Mouse (Mus musculus) neutrophil, adult 65 days (primary cell): Measurements from ENCODE around the gene Xlr4c. TPM values are rescaled to one million over a fixed set of nuclear protein-coding genes. Genes with fewer than 3 reads are reported as not detected.

Source experiments
- total RNA-seq: library from RNA; stranded (reverse); gene quantifications from 2 replicates; pipeline ENCODE4 v1.2.4, GENCODE M21; 2023

The Xlr4c gene
- 0.84 TPM in 1 of 2 replicates, not detected in the other for total RNA-seq

GRCm38 (mm10) chrX:73242821-73243325, at the start of gene Xlr4c:
Gene Xlr4c (minus strand): TSS chrX:73243130.

GRCm38 (mm10) chrX:73265270-73265669, 22.3 kb upstream of the Xlr4c start, which contains the start of gene Xlr3c:
Gene Xlr3c (minus strand): TSS chrX:73265390.

DNA sequence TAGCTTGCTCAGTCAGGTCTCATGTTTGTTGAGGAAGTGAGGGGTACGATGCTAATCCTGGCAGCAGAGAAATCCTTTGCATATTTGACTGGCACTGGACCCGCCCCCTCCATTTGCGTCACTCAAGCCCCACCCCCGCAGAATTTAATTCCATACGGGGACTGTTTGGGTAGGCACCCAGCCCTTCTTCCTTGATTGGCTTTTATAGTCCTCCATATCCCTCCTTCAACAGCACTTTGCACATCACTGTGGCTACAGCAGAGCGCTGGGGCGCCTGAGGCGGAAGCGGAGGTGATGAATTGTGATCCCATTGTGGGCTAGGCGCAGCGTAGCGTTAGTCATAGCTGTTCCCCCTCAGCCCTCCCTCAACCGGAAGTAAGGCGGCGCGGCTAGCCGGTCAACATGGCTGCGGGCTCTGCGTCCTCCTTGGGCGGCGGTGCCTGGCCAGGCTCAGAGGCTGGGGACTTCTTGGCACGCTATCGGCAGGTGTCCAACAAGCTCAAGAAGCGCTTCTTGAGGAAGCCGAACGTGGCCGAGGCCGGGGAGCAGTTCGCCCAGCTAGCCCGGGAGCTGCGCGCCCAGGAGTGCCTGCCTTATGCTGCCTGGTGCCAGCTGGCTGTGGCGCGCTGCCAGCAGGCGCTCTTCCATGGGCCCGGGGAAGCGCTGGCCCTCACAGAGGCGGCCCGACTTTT, 14.9 kb downstream of the Xlr4c start, which contains the start of gene F8a:
TSS of gene F8a (plus strand) at position 378 of the 692 bp plus-strand sequence.

GRCm38 (mm10) chrX:73213819-73214564, 28.9 kb downstream of the Xlr4c start, which contains the start of gene Xlr4b:
Gene Xlr4b (plus strand): TSS chrX:73214333.

GRCm38 (mm10) chrX:73191934-73192333, 51.0 kb downstream of the Xlr4c start, which contains the start of gene Xlr3b:
Gene Xlr3b (plus strand): TSS chrX:73192207.

Other genes starting within 250 kb of the Xlr4c start
- 1.6 and 1.9 TPM in 2 replicates for gene Pnma5, start 206.0 kb downstream of the Xlr4c start, total RNA-seq
- gene Pnma3, start 178.3 kb downstream of the Xlr4c start, total RNA-seq: not detected in 2 replicates
- 0.59 and 2.4 TPM in 2 replicates for gene Xlr4a, start 160.7 kb downstream of the Xlr4c start, total RNA-seq
- not detected in 2 replicates for gene Xlr3a, start 146.0 kb downstream of the Xlr4c start, total RNA-seq
- gene Gm14685, start 126.1 kb downstream of the Xlr4c start, total RNA-seq: 0.32 TPM in 1 of 2 replicates, not detected in the other
- not detected in 2 replicates for gene Xlr5b, start 94.3 kb downstream of the Xlr4c start, total RNA-seq
- gene DXBay18, start 93.7 kb downstream of the Xlr4c start, total RNA-seq: 0.43 TPM in 1 of 2 replicates, not detected in the other
- not detected in 2 replicates for gene Spin2d, start 66.1 kb downstream of the Xlr4c start, total RNA-seq
- 0.39 and 0.88 TPM in 2 replicates for gene Xlr3b, start 50.9 kb downstream of the Xlr4c start, total RNA-seq
- gene Xlr4b, start 28.8 kb downstream of the Xlr4c start, total RNA-seq: 0.88 and 2.2 TPM in 2 replicates
- 4.8 TPM in 2 replicates for gene F8a, start 14.8 kb downstream of the Xlr4c start, total RNA-seq
- not detected in 2 replicates for gene Xlr3c, start 22.3 kb upstream of the Xlr4c start, total RNA-seq
- not detected in 2 replicates for gene Xlr5a, start 49.8 kb upstream of the Xlr4c start, total RNA-seq
- not detected in 2 replicates for gene Xlr5c, start 49.8 kb upstream of the Xlr4c start, total RNA-seq
- gene Gm45015, start 93.7 kb upstream of the Xlr4c start, total RNA-seq: not detected in 2 replicates
- gene Zfp275, start 99.5 kb upstream of the Xlr4c start, total RNA-seq: 6.1 and 10.9 TPM in 2 replicates
- gene Gm18336, start 155.6 kb upstream of the Xlr4c start, total RNA-seq: not detected in 2 replicates
- gene Zfp92, start 168.0 kb upstream of the Xlr4c start, total RNA-seq: not detected in 2 replicates
- not detected in 2 replicates for gene Trex2, start 192.2 kb upstream of the Xlr4c start, total RNA-seq
- gene Haus7, start 215.9 kb upstream of the Xlr4c start, total RNA-seq: 9.1 and 9.4 TPM in 2 replicates
- gene Bgn, start 240.5 kb upstream of the Xlr4c start, total RNA-seq: 2.6 and 3.3 TPM in 2 replicates